Mouse (Mus musculus): ENCODE measurements around the gene Sbk3.

GRCm38 (mm10) chr7:5016920-5017319, 46.0 kb upstream of the Sbk3 start:
- no peak for TF ChIP-seq TCF12 (IDR thresholded peaks at IDR 0.05; ENCODE audit: insufficient read depth, poor library complexity, severe bottlenecking)
- no peak for TF ChIP-seq SRF (IDR thresholded peaks at IDR 0.05; ENCODE audit: control insufficient read depth, insufficient read length, low read depth)
- no peak for TF ChIP-seq MAX (IDR thresholded peaks at IDR 0.05; ENCODE audit: low read depth)
- TF ChIP-seq REST (IDR thresholded peaks at IDR 0.05; ENCODE audit: insufficient read depth, insufficient read length) = no peak
- TF ChIP-seq POLR2A (IDR thresholded peaks at IDR 0.05; ENCODE audit: insufficient read length, low read depth) = no peak
